Mouse (Mus musculus): ENCODE data around the gene Ptprg. TPM values are rescaled to one million over a fixed set of nuclear protein-coding genes. Genes with fewer than 3 reads are reported as not detected.

Gene Ptprg
- 20.0 and 20.8 TPM in 2 replicates for polyA plus RNA-seq (2015; fragmentation: Nextera tagmentation; extraction: Ambion mirVana)

DNA sequence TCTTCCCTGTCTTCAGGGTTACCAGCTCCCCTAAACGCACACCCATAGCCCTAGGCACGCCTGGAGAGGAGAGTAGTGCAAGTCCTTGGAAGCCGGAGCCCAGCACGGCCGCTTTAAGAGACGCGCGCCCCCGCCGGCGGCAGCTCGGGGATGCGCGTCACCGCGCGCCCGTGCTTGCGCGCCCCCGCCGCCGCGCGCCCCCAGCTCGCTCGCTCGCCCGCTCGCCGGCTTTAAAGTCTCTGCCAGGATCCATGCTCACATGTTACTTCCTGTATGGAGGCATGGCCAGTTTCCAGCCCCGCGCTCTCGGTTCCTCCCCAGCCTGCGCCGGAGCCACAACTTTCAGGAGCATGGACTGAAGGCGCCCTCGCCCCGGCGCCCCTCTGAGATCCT, at the start of gene Ptprg:
Gene Ptprg, plus strand, starts transcription at position 260 of the 393 bp plus-strand sequence.
- WGBS, result under 1% methylated on average over 36 of the region's 40 CpGs
- Histone ChIP-seq H3K27ac (ENCODE audit: low read length) (peak within 1 kb of the TSS; percentile 98), H3K9ac (ENCODE audit: low read length) (peak within 1 kb of the TSS; percentile 94), H3K36me3 (ENCODE audit: control insufficient read depth, insufficient read depth, low read length) (no peaks in the 10 kb centered on the region), H3K4me3 (replicated peaks; ENCODE audit: low read length) (peak within 1 kb of the TSS; percentile 79), H3K4me1 (ENCODE audit: control insufficient read depth, insufficient read depth, low read length) (peaks cover 11% of the 10 kb centered on the region; the same call in 1 of the 2 replicates), H3K4me2 (ENCODE audit: low read depth, low read length) (peak within 1 kb of the TSS; percentile 92), H3K9me3 (replicated peaks; ENCODE audit: control insufficient read depth, low read length) (no peaks in the 10 kb centered on the region), H3K27me3 (ENCODE audit: control insufficient read depth, insufficient read depth, low read length) (no peaks in the 10 kb centered on the region)
- peak; percentile 86 for ATAC-seq (ENCODE audit: insufficient read depth, low FRiP score)

DNA sequence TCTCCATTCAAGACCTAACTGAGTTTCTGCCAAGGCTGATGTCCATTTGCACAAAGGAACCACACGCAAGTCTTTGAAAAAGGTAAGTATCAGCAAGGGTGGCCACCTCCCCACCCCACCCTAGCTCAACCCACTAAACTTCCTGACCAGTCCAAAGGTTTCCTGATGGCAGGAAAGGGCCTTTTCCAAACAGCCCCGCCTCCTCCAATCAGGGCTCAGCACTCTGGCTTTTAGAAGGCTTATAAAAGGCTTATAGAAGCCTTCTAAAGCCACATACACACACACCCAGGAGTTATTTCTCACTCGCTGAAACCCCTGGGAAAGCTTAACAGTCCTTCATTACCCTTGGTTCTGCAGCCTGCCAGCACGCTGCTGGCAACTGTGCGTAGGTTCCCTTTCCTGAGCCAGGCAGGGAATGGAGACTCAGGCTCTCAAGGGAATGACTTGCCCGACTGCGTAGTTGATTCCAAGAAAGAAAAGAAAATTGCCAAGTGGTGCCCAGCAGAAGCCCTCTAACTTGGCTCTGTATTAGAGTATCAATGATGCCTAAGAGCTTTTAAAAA, 49.4 kb upstream of the Ptprg start:
- WGBS, result 63% methylated on average over 7 of the region's 7 CpGs
- ATAC-seq (ENCODE audit: insufficient read depth, low FRiP score), result no peak; the same call in 1 of the 2 replicates

DNA sequence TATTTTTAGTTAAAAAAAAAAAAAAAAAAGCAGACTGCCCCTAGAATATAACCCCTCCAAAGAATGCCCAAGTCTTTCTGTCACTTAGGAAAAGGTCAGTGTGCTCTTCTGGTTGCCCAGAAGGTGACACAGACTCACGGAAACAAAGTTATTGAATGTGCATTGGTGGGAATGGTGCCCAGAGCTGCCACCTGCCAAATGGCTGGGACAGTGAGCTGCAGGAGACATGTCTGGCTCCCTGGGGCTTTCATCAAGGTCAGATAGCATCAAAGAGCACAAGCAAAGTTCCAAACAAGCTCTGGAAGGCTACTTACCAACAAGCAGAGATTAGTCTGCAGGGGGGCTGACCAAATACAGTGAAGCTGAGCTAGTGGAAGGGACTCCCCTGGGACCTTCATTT, 43.2 kb upstream of the Ptprg start:
- 66% methylated on average over 1 of the region's 1 CpGs for WGBS
- Histone ChIP-seq H3K36me3 (ENCODE audit: control insufficient read depth, insufficient read depth, low read length) (no peaks in the 10 kb centered on the region), H3K4me2 (ENCODE audit: low read depth, low read length) (no peak overlapping the region), H3K4me1 (ENCODE audit: control insufficient read depth, insufficient read depth, low read length) (no peaks in the 10 kb centered on the region), H3K9me3 (replicated peaks; ENCODE audit: control insufficient read depth, low read length) (no peaks in the 10 kb centered on the region), H3K9ac (ENCODE audit: low read length) (no peak overlapping the region), H3K4me3 (replicated peaks; ENCODE audit: low read length) (no peak overlapping the region), H3K27ac (ENCODE audit: low read length) (no peak overlapping the region), H3K27me3 (ENCODE audit: control insufficient read depth, insufficient read depth, low read length) (no peaks in the 10 kb centered on the region)
- ATAC-seq (ENCODE audit: insufficient read depth, low FRiP score), result no peak

More for the DNA sequence above, 49.4 kb upstream of the Ptprg start:
- Histone ChIP-seq H3K4me3 (replicated peaks; ENCODE audit: low read length) (no peak overlapping the region), H3K27me3 (ENCODE audit: control insufficient read depth, insufficient read depth, low read length) (no peaks in the 10 kb centered on the region), H3K4me1 (ENCODE audit: control insufficient read depth, insufficient read depth, low read length) (peaks cover 5% of the 10 kb centered on the region), H3K9me3 (replicated peaks; ENCODE audit: control insufficient read depth, low read length) (no peaks in the 10 kb centered on the region), H3K27ac (ENCODE audit: low read length) (no peak overlapping the region), H3K4me2 (ENCODE audit: low read depth, low read length) (no peak overlapping the region), H3K36me3 (ENCODE audit: control insufficient read depth, insufficient read depth, low read length) (no peaks in the 10 kb centered on the region), H3K9ac (ENCODE audit: low read length) (no peak overlapping the region)

DNA sequence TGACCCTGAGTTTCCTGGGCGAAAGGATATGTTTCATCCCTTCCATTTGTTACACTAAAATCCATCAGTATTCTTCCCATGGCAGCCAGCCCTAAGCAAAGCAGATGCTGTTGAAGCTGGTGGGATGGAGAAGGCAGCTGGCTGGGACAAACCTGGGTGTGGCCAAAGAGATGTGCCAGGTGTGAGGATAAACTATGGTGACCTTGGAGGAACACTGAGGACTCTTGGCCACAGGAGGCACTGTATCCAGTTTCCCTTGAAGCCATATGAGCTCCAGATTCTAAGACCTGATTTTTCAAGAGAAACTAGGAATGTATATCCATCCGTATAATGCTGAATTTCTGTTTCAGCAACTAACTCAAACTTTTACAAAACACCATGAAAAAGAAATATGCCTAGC, 34.2 kb upstream of the Ptprg start:
- 93% methylated on average over 2 of the region's 2 CpGs for WGBS
- Histone ChIP-seq H3K36me3 (ENCODE audit: control insufficient read depth, insufficient read depth, low read length) (no peaks in the 10 kb centered on the region), H3K4me2 (ENCODE audit: low read depth, low read length) (no peak overlapping the region), H3K4me3 (replicated peaks; ENCODE audit: low read length) (no peak overlapping the region), H3K27ac (ENCODE audit: low read length) (no peak overlapping the region), H3K27me3 (ENCODE audit: control insufficient read depth, insufficient read depth, low read length) (no peaks in the 10 kb centered on the region), H3K4me1 (ENCODE audit: control insufficient read depth, insufficient read depth, low read length) (no peaks in the 10 kb centered on the region), H3K9ac (ENCODE audit: low read length) (no peak overlapping the region), H3K9me3 (replicated peaks; ENCODE audit: control insufficient read depth, low read length) (no peaks in the 10 kb centered on the region)
- ATAC-seq (ENCODE audit: insufficient read depth, low FRiP score), result no peak

DNA sequence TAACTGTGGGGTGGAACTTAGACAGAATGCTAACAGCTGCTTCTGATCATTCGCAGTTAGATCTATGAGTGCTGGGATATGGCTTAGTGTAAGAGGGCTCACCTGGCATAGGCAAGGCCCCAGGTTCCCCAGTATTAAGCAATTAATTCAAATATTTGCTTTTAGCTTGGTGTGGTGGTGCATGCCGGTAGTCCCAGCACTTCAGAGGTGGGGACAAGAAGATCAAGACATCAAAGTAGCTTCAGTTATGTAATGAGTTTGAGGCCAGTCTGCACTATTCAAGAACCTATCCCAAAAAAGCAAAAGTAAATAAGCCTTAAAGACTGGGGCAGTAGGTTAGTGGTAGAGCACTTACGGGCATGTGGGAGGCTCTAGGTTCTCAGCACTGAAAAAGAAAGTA, 30.3 kb upstream of the Ptprg start:
- no peak overlapping the region for H3K27ac ChIP-seq (ENCODE audit: low read length)
- WGBS, result 69% methylated on average over 3 of the region's 3 CpGs
- H3K9ac ChIP-seq (ENCODE audit: low read length), result no peak overlapping the region
- H3K9me3 ChIP-seq (replicated peaks; ENCODE audit: control insufficient read depth, low read length), result no peaks in the 10 kb centered on the region
- no peaks in the 10 kb centered on the region for H3K27me3 ChIP-seq (ENCODE audit: control insufficient read depth, insufficient read depth, low read length)
- ATAC-seq (ENCODE audit: insufficient read depth, low FRiP score), result no peak; the same call in 1 of the 2 replicates
- H3K4me3 ChIP-seq (replicated peaks; ENCODE audit: low read length), result no peak overlapping the region
- no peaks in the 10 kb centered on the region for H3K4me1 ChIP-seq (ENCODE audit: control insufficient read depth, insufficient read depth, low read length)
- H3K4me2 ChIP-seq (ENCODE audit: low read depth, low read length), result no peak overlapping the region
- H3K36me3 ChIP-seq (ENCODE audit: control insufficient read depth, insufficient read depth, low read length), result no peaks in the 10 kb centered on the region

DNA sequence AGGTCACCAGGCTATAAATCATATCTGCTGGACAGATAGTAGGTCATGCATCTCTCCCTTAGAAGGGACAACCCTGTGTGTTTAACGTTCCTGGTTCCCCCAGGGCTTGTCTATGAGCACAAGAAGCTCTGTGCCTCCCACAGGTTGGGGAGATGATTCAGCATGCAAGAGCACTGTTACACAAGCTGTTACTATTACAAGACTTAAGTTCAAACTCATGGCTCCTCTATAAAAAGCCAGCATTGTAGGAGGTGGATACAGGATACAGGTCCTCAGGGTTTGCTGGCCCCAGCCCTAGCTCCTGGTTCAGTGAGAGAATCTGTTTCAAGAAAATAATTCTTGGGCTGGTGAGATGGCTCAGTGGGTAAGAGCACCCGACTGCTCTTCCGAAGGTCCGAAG, 23.7 kb upstream of the Ptprg start:
- no peaks in the 10 kb centered on the region for H3K4me1 ChIP-seq (ENCODE audit: control insufficient read depth, insufficient read depth, low read length)
- no peaks in the 10 kb centered on the region for H3K9me3 ChIP-seq (replicated peaks; ENCODE audit: control insufficient read depth, low read length)
- H3K9ac ChIP-seq (ENCODE audit: low read length), result no peak overlapping the region
- no peaks in the 10 kb centered on the region for H3K36me3 ChIP-seq (ENCODE audit: control insufficient read depth, insufficient read depth, low read length)
- H3K4me2 ChIP-seq (ENCODE audit: low read depth, low read length), result no peak overlapping the region
- ATAC-seq (ENCODE audit: insufficient read depth, low FRiP score), result no peak
- H3K27ac ChIP-seq (ENCODE audit: low read length), result no peak overlapping the region
- WGBS, result 80% methylated on average over 4 of the region's 4 CpGs
- H3K27me3 ChIP-seq (ENCODE audit: control insufficient read depth, insufficient read depth, low read length), result no peaks in the 10 kb centered on the region
- H3K4me3 ChIP-seq (replicated peaks; ENCODE audit: low read length), result no peak overlapping the region

DNA sequence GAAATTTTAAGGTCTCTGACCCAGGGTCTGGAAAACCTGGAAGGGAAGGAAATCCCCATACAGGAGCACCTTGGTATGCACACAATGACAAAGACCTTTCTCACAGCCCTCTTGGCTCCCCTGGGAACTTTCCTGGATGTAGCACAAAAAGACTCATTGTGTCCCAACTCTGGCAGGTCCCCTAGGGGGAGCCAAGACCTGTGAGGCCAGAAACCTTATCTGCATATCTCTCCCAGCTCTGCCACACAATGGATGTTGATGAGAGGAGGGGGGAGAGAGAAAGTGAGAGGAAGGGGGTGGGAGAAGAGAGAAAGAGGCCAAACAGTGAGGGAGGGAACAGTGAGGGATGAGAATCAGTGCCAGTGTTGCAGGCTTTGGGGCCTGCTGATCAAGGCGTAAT, 18.9 kb upstream of the Ptprg start:
- Histone ChIP-seq H3K4me3 (replicated peaks; ENCODE audit: low read length) (no peak overlapping the region), H3K4me2 (ENCODE audit: low read depth, low read length) (no peak overlapping the region), H3K36me3 (ENCODE audit: control insufficient read depth, insufficient read depth, low read length) (no peaks in the 10 kb centered on the region), H3K4me1 (ENCODE audit: control insufficient read depth, insufficient read depth, low read length) (no peaks in the 10 kb centered on the region), H3K9ac (ENCODE audit: low read length) (no peak overlapping the region), H3K27me3 (ENCODE audit: control insufficient read depth, insufficient read depth, low read length) (no peaks in the 10 kb centered on the region), H3K9me3 (replicated peaks; ENCODE audit: control insufficient read depth, low read length) (no peaks in the 10 kb centered on the region), H3K27ac (ENCODE audit: low read length) (no peak overlapping the region)
- 62% methylated on average over 1 of the region's 1 CpGs for WGBS
- no peak for ATAC-seq (ENCODE audit: insufficient read depth, low FRiP score)

DNA sequence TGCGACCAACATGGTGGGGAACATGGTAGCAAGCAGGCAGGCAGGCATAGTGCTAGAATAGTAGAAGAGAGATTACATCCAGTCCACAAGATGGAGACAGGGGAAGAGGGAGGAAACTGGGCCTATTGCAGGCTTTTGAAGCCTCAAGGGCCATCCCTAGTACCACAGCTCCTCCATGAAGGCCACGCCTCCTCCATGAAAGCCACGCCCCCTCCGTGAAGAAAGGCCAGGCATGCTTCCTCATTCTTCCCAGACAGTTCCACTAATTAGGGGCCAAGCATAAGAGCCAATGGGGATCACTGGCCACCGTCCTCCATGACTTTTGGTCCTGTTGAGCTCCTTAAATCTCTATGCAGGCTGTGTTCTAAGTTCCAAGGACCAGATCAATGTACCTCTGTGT, 17.2 kb upstream of the Ptprg start:
- H3K36me3 ChIP-seq (ENCODE audit: control insufficient read depth, insufficient read depth, low read length), result no peaks in the 10 kb centered on the region
- no peak overlapping the region for H3K4me3 ChIP-seq (replicated peaks; ENCODE audit: low read length)
- 83% methylated on average over 5 of the region's 5 CpGs for WGBS
- no peak overlapping the region for H3K27ac ChIP-seq (ENCODE audit: low read length)
- no peak for ATAC-seq (ENCODE audit: insufficient read depth, low FRiP score)
- no peaks in the 10 kb centered on the region for H3K27me3 ChIP-seq (ENCODE audit: control insufficient read depth, insufficient read depth, low read length)
- no peaks in the 10 kb centered on the region for H3K9me3 ChIP-seq (replicated peaks; ENCODE audit: control insufficient read depth, low read length)
- H3K4me1 ChIP-seq (ENCODE audit: control insufficient read depth, insufficient read depth, low read length), result no peaks in the 10 kb centered on the region
- no peak overlapping the region for H3K4me2 ChIP-seq (ENCODE audit: low read depth, low read length)
- no peak overlapping the region for H3K9ac ChIP-seq (ENCODE audit: low read length)

DNA sequence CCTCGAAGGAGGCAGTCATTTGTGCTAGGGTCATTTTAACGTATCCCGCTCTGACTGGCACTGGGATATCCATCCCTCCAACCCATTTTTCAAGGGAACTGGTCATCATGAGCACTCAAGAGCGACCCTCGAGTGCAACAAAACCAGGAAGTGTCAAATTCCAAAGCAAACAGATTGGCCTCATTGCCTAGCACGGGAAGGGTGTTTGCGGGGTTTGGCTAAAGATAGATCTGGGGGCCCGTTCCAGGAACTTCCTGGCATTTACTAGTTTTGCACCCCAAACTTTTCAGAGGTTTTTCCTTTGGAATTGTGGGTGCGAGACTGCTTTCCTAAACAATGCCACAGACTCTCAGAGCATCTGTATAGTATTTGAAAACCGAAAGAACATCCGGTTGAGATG, 1.4 kb upstream of the Ptprg start:
- H3K9me3 ChIP-seq (replicated peaks; ENCODE audit: control insufficient read depth, low read length), result no peaks in the 10 kb centered on the region
- WGBS, result 21% methylated on average over 11 of the region's 11 CpGs
- peak overlapping the region; percentile 92 for H3K4me2 ChIP-seq (ENCODE audit: low read depth, low read length)
- no peaks in the 10 kb centered on the region for H3K36me3 ChIP-seq (ENCODE audit: control insufficient read depth, insufficient read depth, low read length)
- ATAC-seq (ENCODE audit: insufficient read depth, low FRiP score), result no peak
- H3K4me1 ChIP-seq (ENCODE audit: control insufficient read depth, insufficient read depth, low read length), result peaks cover 9% of the 10 kb centered on the region; the same call in 1 of the 2 replicates
- H3K9ac ChIP-seq (ENCODE audit: low read length), result no peak overlapping the region
- H3K4me3 ChIP-seq (replicated peaks; ENCODE audit: low read length), result peak overlapping the region; percentile 79
- no peaks in the 10 kb centered on the region for H3K27me3 ChIP-seq (ENCODE audit: control insufficient read depth, insufficient read depth, low read length)
- no peak overlapping the region for H3K27ac ChIP-seq (ENCODE audit: low read length)
